Mouse (Mus musculus) MEL-GATA-1-ER (cell line): ENCODE measurements around the gene Stk19.
A peak's percentile ranks its signal among the peaks of the same experiment; 100 is the strongest.
"Not testable (repeated sequence)": the region's sequence is repeated elsewhere in the genome, so short reads cannot be mapped to it uniquely, and the experiment has no call there.

Source experiments
- DNase-seq: peaks from one replicate; pipeline ENCODE4 v3.0.0-alpha.2; 2012; ENCODE audit warnings: low read depth; ENCODE audit errors: extremely low read depth

Gene Stk19

GRCm38 (mm10) chr17:34840736-34841307 lies 4.1 kb upstream of the Stk19 start:
- DNase-seq: no peak

GRCm38 (mm10) chr17:34838785-34839184 lies 2.0 kb upstream of the Stk19 start:
- no peak for DNase-seq

- no peak for DNase-seq
These were observed 949 bp upstream of the Stk19 start for GRCm38 (mm10) chr17:34837464-34838324.

GRCm38 (mm10) chr17:34836155-34836855 lies 440 bp downstream of the Stk19 start:
- no peak for DNase-seq

- not testable (repeated sequence) for DNase-seq
These were observed 6.0 kb downstream of the Stk19 start for GRCm38 (mm10) chr17:34830776-34831175.

- no peak for DNase-seq
These were observed 21.9 kb downstream of the Stk19 start for GRCm38 (mm10) chr17:34814818-34815370.

GRCm38 (mm10) chr17:34813747-34814146 lies 23.0 kb downstream of the Stk19 start:
- not testable (repeated sequence) for DNase-seq

GRCm38 (mm10) chr17:34811275-34811674 lies 25.5 kb downstream of the Stk19 start:
- no peak for DNase-seq

GRCm38 (mm10) chr17:34810811-34811210 lies 25.9 kb downstream of the Stk19 start:
- not testable (repeated sequence) for DNase-seq

- not testable (repeated sequence) for DNase-seq
These were observed 26.3 kb downstream of the Stk19 start for GRCm38 (mm10) chr17:34810411-34810810.

GRCm38 (mm10) chr17:34808599-34809205 lies 28.0 kb downstream of the Stk19 start:
- DNase-seq: no peak

- no peak for DNase-seq
These were observed 29.6 kb downstream of the Stk19 start for GRCm38 (mm10) chr17:34807176-34807575.

- DNase-seq: peak; percentile 4
These were observed 31.7 kb downstream of the Stk19 start for GRCm38 (mm10) chr17:34804871-34805562.

- not testable (repeated sequence) for DNase-seq
These were observed 32.4 kb downstream of the Stk19 start, which contains the start of gene Cyp21a1 for GRCm38 (mm10) chr17:34804301-34804700. Gene Cyp21a1, minus strand, starts transcription at chr17:34804561.

GRCm38 (mm10) chr17:34803367-34803766 lies 33.4 kb downstream of the Stk19 start:
- DNase-seq: not testable (repeated sequence)

GRCm38 (mm10) chr17:34802756-34803155 lies 34.0 kb downstream of the Stk19 start:
- not testable (repeated sequence) for DNase-seq

GRCm38 (mm10) chr17:34800781-34801305 lies 35.9 kb downstream of the Stk19 start:
- not testable (repeated sequence) for DNase-seq

- no peak for DNase-seq
These were observed 37.2 kb downstream of the Stk19 start for GRCm38 (mm10) chr17:34799531-34799925.

GRCm38 (mm10) chr17:34798866-34799530 lies 37.7 kb downstream of the Stk19 start:
- no peak for DNase-seq

- DNase-seq: not testable (repeated sequence)
These were observed 38.7 kb downstream of the Stk19 start for GRCm38 (mm10) chr17:34798071-34798470.
